Mouse (Mus musculus): Measurements from ENCODE around the gene Sec61a1. TPM values are rescaled to one million over a fixed set of nuclear protein-coding genes. Genes with fewer than 3 reads are reported as not detected.

Gene Sec61a1
- polyA plus RNA-seq, 1 experiment, result 279 TPM

DNA sequence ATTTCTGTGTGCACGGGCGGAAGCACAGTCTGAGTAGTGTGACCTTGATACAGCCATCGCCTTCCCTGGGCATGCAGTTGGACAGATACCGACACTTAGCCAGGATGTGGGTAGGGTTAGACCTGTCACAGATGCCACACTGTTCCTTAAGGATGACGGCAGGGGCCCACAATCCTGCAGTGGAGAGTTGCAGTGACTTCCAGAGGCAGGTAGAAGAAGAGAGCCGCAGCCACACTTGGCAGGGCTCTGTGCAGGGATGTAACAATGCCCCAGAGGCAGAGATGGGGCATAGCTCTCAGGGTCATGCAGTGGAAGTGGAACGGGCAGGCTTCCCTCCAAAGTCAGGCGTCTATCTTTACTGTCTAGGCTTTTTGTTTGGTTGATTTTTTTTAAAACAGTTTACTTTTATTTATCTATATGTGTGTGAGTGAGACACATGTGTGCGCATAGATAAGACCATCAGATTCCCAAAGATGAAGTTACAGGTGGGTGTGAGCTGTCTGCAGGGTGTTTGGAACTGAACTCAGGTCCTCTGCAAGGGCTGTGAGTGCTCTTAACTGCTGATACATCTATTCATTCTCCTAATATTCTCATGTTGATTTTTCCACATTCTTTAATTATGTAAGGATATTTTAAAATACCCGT, 29.8 kb upstream of the Sec61a1 start:
- Histone ChIP-seq H3K27ac (ENCODE audit: insufficient read depth, low read length) (no peak overlapping the region), H3K4me3 (ENCODE audit: insufficient read depth, low read length) (no peak overlapping the region), H3K4me1 (ENCODE audit: control insufficient read depth, insufficient read depth, low read length) (no peaks in the 10 kb centered on the region)
- TF ChIP-seq CTCF (IDR thresholded peaks at IDR 0.05; ENCODE audit: borderline replicate concordance, insufficient read depth, low read length) (no peak), POLR2A (IDR thresholded peaks at IDR 0.05; ENCODE audit: low read depth, low read length) (no peak)

DNA sequence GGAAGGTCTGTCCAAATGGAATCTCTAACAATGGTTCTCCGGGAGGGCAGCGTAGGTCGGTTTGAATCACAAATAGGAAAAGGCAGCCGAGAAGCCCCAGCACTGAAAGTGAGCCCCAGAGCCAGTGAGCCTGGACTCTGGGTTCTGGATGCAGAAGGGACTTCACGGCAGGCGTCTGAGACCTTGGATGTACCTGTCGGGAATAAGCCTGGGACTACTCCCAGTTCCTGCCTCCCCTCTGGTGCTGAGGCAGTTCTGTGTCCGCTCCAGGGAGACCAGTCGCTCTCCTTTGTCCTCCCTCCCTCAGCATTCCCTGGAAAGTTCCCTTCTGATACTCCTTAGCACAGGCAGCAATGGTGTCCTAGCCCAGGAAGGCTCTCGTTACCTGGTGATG, 26.7 kb upstream of the Sec61a1 start:
- no peak overlapping the region for H3K27ac ChIP-seq (ENCODE audit: insufficient read depth, low read length)
- H3K4me1 ChIP-seq (ENCODE audit: control insufficient read depth, insufficient read depth, low read length), result no peaks in the 10 kb centered on the region
- no peak for TF ChIP-seq CTCF (IDR thresholded peaks at IDR 0.05; ENCODE audit: borderline replicate concordance, insufficient read depth, low read length)
- no peak for TF ChIP-seq POLR2A (IDR thresholded peaks at IDR 0.05; ENCODE audit: low read depth, low read length)
- no peak overlapping the region for H3K4me3 ChIP-seq (ENCODE audit: insufficient read depth, low read length)

DNA sequence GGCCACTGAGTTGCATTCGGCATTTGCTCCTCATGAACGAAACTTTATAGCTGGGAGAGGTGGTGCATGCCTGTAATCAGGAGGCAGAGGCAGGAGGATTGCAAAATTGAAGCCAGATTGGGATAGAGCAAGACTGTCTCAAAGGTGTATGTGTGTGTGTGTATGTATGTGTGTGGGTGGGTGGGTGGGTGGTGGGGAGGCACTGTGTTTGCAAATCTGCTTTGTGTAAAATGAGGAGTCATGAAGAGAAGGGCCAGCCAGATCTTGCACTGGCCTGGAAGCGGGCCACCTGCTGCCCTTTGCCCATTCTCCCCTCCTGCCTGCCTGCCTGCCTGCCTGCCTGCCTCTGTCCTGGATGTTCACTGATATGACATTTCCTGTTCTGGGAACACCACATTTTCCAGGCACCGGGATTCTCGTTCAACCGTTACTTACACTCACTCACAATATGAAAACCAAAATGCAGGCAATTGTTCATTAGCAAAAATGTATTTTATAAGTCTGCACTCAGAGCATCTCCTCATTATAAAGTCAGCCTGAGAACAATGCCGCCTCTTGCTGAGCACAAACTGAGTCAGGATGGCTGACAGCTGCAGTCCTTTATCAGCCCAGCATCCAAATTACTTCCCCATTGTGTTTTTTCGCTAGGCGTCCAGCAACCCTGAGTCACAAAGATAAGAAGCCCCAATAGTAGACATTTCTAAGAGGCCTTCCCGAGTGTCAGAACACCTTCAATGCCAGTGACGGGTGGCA, 26.1 kb upstream of the Sec61a1 start:
- H3K27ac ChIP-seq (ENCODE audit: insufficient read depth, low read length), result no peak overlapping the region
- TF ChIP-seq CTCF (IDR thresholded peaks at IDR 0.05; ENCODE audit: borderline replicate concordance, insufficient read depth, low read length) (no peak), POLR2A (IDR thresholded peaks at IDR 0.05; ENCODE audit: low read depth, low read length) (no peak)
- H3K4me1 ChIP-seq (ENCODE audit: control insufficient read depth, insufficient read depth, low read length), result no peaks in the 10 kb centered on the region
- H3K4me3 ChIP-seq (ENCODE audit: insufficient read depth, low read length), result no peak overlapping the region

DNA sequence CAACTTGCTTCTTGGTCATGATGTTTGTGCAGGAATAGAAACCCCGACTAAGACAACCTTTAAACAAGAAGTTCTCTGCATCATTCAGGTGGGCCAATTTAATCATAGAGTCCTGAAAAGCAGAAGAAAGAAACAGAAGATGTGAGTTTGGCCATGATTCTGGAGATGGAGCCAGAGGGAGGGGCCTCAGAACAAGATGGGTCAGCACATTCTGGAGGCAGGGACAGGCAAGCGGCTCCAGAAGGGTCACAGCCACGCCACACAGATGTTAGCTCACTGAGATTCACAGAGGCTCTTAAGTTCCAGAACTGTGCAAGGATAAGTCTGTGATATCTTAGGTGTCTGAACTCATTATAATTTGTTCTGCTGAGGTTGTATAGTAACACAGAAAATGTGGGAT, 25.5 kb upstream of the Sec61a1 start:
- TF ChIP-seq CTCF (IDR thresholded peaks at IDR 0.05; ENCODE audit: borderline replicate concordance, insufficient read depth, low read length) (no peak), POLR2A (IDR thresholded peaks at IDR 0.05; ENCODE audit: low read depth, low read length) (no peak)
- no peaks in the 10 kb centered on the region for H3K4me1 ChIP-seq (ENCODE audit: control insufficient read depth, insufficient read depth, low read length)
- no peak overlapping the region for H3K4me3 ChIP-seq (ENCODE audit: insufficient read depth, low read length)
- H3K27ac ChIP-seq (ENCODE audit: insufficient read depth, low read length), result no peak overlapping the region

DNA sequence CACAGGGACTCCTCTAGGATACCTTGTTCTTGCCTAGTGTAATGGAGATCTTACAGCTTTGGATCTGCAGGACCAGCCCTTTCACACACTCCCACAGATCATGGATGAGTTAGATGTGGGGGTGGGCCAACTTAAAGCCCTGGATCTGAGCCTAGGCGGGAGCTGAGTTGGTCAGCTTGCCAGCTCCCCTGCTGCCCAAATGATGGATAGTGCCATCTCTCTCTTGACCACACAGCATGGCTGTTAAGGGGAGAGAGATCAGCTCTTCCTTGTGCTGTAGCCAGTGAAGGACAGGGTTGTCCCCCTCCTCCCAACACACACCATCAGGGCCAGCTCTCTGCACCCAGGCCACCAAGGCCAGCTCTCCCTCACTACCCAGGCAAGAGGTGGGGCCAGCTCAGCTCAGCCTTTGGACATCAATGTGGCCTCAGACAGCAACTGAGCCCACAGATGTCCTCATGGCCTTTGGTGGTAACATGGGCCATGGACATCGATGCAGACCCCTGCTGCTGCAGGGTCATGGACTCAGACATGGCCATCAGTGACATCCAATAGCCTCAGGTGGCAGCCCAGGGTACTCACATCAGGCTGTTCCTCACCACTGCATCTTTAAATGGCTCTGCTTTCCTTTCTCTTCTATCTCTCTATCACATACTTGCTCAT, 21.5 kb upstream of the Sec61a1 start:
- Histone ChIP-seq H3K27ac (ENCODE audit: insufficient read depth, low read length) (no peak overlapping the region), H3K4me1 (ENCODE audit: control insufficient read depth, insufficient read depth, low read length) (no peaks in the 10 kb centered on the region), H3K4me3 (ENCODE audit: insufficient read depth, low read length) (no peak overlapping the region)
- no peak for TF ChIP-seq POLR2A (IDR thresholded peaks at IDR 0.05; ENCODE audit: low read depth, low read length)
- no peak for TF ChIP-seq CTCF (IDR thresholded peaks at IDR 0.05; ENCODE audit: borderline replicate concordance, insufficient read depth, low read length)

DNA sequence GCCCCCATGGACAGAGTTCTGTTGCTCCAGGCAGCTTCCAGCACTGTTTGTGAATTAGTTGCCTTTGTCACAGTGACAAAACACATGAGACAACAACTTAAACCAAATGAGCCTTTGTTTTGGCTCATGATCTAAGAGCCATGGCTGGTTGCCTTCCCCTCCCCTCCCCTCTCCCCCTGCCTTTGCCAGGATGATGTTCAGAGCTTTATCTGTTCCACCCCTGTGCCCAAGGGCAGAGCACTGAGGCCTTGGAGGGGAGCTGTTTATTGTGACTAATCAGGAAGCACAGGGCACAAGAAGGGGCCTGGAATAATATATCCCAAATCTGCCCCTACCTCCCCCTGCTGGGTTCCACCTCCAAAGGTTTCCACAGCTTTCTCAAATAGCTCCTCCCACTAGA, 11.6 kb upstream of the Sec61a1 start:
- Histone ChIP-seq H3K4me1 (ENCODE audit: control insufficient read depth, insufficient read depth, low read length) (no peaks in the 10 kb centered on the region), H3K27ac (ENCODE audit: insufficient read depth, low read length) (no peak overlapping the region), H3K4me3 (ENCODE audit: insufficient read depth, low read length) (no peak overlapping the region)
- no peak for TF ChIP-seq POLR2A (IDR thresholded peaks at IDR 0.05; ENCODE audit: low read depth, low read length)
- no peak for TF ChIP-seq CTCF (IDR thresholded peaks at IDR 0.05; ENCODE audit: borderline replicate concordance, insufficient read depth, low read length)

DNA sequence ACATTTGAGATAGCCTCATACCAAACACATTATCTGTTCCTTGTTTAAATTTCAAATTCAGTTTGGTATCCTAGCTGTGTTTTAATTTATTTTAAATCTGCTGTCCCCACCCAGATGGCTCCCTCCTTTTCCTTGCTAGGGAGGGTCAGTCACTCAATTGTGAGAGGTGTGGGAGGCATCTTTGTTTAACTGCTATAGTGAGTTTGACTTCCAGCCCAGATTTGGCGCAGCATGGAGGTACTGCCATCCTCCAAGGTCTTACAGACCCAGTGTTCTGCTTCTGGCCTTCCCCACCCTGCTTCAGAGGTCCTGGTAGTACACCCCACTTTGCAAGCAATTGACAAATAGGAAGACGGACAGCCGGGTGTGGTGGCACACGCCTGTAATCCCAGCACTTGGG, 5.4 kb upstream of the Sec61a1 start:
- no peak for TF ChIP-seq CTCF (IDR thresholded peaks at IDR 0.05; ENCODE audit: borderline replicate concordance, insufficient read depth, low read length)
- no peak for TF ChIP-seq POLR2A (IDR thresholded peaks at IDR 0.05; ENCODE audit: low read depth, low read length)
- Histone ChIP-seq H3K27ac (ENCODE audit: insufficient read depth, low read length) (no peak overlapping the region), H3K4me3 (ENCODE audit: insufficient read depth, low read length) (no peak overlapping the region), H3K4me1 (ENCODE audit: control insufficient read depth, insufficient read depth, low read length) (no peaks in the 10 kb centered on the region)

DNA sequence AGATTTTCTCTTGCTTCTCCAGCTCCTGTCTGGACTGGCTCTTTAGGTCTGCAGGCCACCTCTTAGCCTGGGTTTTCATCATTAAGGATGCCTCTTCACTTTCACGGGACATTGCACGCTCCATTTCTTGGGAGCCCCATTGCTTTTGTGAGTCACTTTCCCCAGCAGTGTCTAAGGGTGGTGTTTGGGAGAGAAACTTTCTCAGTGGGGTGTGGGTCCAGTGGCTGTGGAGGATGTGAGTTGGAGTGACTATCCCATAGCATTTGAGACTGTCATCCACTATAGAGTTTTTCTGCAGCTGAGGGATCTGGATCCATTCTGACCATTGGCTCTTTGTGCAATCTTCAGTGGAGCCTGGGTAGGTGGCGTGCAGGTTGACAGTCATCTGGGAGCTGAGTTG, 4.7 kb upstream of the Sec61a1 start:
- no peak for TF ChIP-seq CTCF (IDR thresholded peaks at IDR 0.05; ENCODE audit: borderline replicate concordance, insufficient read depth, low read length)
- TF ChIP-seq POLR2A (IDR thresholded peaks at IDR 0.05; ENCODE audit: low read depth, low read length), result no peak
- H3K4me1 ChIP-seq (ENCODE audit: control insufficient read depth, insufficient read depth, low read length), result no peaks in the 10 kb centered on the region
- H3K4me3 ChIP-seq (ENCODE audit: insufficient read depth, low read length), result no peak overlapping the region
- H3K27ac ChIP-seq (ENCODE audit: insufficient read depth, low read length), result no peak overlapping the region

DNA sequence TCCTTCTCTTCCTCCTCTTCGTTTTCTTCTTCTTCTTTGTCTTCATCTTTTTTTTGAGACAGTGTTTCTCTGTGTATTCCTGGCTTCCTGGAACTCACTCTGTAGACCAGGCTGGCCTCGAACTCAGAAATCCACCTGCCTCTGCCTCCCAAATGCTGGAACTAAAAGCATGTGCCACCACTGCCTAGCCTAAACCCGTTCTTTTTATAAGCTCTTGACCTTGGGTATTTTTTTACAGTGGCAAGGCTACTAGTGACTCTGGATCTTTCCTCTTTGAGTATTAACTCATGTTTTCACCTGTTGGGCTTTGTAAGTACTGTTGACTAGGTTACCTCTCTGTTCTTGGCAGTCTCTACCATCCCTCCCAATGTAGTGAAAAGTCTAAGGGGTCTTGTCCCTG, 4.3 kb upstream of the Sec61a1 start:
- Histone ChIP-seq H3K27ac (ENCODE audit: insufficient read depth, low read length) (no peak overlapping the region), H3K4me1 (ENCODE audit: control insufficient read depth, insufficient read depth, low read length) (no peaks in the 10 kb centered on the region), H3K4me3 (ENCODE audit: insufficient read depth, low read length) (no peak overlapping the region)
- TF ChIP-seq CTCF (IDR thresholded peaks at IDR 0.05; ENCODE audit: borderline replicate concordance, insufficient read depth, low read length), result no peak
- no peak for TF ChIP-seq POLR2A (IDR thresholded peaks at IDR 0.05; ENCODE audit: low read depth, low read length)

DNA sequence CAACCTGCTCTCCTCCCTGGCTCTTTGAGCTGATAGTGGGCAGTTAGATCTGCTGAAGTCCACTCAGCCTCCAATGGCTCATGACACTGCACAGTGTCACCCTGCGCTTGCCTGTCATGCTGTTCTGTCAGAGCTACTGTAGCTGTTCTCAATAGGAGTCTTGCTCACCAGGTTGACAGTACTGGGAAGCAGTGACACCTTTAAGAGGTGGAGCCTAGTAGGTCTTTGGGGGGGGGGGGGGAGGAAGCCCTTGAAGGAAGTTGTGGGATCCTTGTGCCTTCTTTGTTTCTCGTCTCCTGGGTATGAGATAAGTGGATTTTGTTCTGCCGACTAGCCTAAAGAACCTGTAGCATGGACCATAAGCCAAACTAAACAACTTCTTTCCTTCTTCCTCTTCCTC, 3.9 kb upstream of the Sec61a1 start:
- Histone ChIP-seq H3K4me1 (ENCODE audit: control insufficient read depth, insufficient read depth, low read length) (no peaks in the 10 kb centered on the region), H3K27ac (ENCODE audit: insufficient read depth, low read length) (no peak overlapping the region), H3K4me3 (ENCODE audit: insufficient read depth, low read length) (no peak overlapping the region)
- TF ChIP-seq CTCF (IDR thresholded peaks at IDR 0.05; ENCODE audit: borderline replicate concordance, insufficient read depth, low read length) (no peak), POLR2A (IDR thresholded peaks at IDR 0.05; ENCODE audit: low read depth, low read length) (no peak)
